Mouse (Mus musculus) adrenal gland, adult 8-10 months (tissue): ENCODE data around the gene Elmo3. TPM values are rescaled to one million over a fixed set of nuclear protein-coding genes. Genes with fewer than 3 reads are reported as not detected.
"Not testable (repeated sequence)": the region's sequence is repeated elsewhere in the genome, so short reads cannot be mapped to it uniquely, and the experiment has no call there.

Experiments
- DNase-seq: peaks from one replicate; pipeline ENCODE4 v3.0.0; 2022
- total RNA-seq, 4 experiments: library from RNA; stranded (reverse); gene quantifications; 2 replicates each; pipeline ENCODE4 v1.2.4; 2022

Gene Elmo3
- total RNA-seq, 4 experiments from 2014 or later = 7.0 to 14.0 (median 9.3) TPM

- DNase-seq = no peak
Observed at GRCm38 (mm10) chr8:105276292-105277120, 28.9 kb upstream of the Elmo3 start.

GRCm38 (mm10) chr8:105278911-105279334 lies 26.5 kb upstream of the Elmo3 start:
- peak; percentile 86 for DNase-seq

GRCm38 (mm10) chr8:105280567-105280966 lies 24.8 kb upstream of the Elmo3 start:
- no peak for DNase-seq

- no peak for DNase-seq
Observed at GRCm38 (mm10) chr8:105281821-105282220, 23.6 kb upstream of the Elmo3 start.

- DNase-seq = no peak
Observed at GRCm38 (mm10) chr8:105282239-105282638, 23.2 kb upstream of the Elmo3 start.

GRCm38 (mm10) chr8:105283074-105283473 lies 22.3 kb upstream of the Elmo3 start:
- no peak for DNase-seq

- DNase-seq = no peak
Observed at GRCm38 (mm10) chr8:105285514-105285913, 19.9 kb upstream of the Elmo3 start.

GRCm38 (mm10) chr8:105286907-105287306 lies 18.5 kb upstream of the Elmo3 start:
- no peak for DNase-seq

- no peak for DNase-seq
Observed at GRCm38 (mm10) chr8:105288231-105288630, 17.2 kb upstream of the Elmo3 start.

GRCm38 (mm10) chr8:105288958-105289732 lies 16.3 kb upstream of the Elmo3 start:
- DNase-seq = peak; percentile 94

- no peak for DNase-seq
Observed at GRCm38 (mm10) chr8:105289805-105290460, 15.5 kb upstream of the Elmo3 start, which contains the start of gene 4931428F04Rik. 4931428F04Rik (minus strand) TSS chr8:105289864.

- peak; percentile 76 for DNase-seq
Observed at GRCm38 (mm10) chr8:105290554-105291314, 14.7 kb upstream of the Elmo3 start.

- not testable (repeated sequence) for DNase-seq
Observed at GRCm38 (mm10) chr8:105291364-105291763, 14.0 kb upstream of the Elmo3 start.

- DNase-seq = not testable (repeated sequence)
Observed at GRCm38 (mm10) chr8:105291802-105292201, 13.6 kb upstream of the Elmo3 start.

GRCm38 (mm10) chr8:105292471-105292870 lies 12.9 kb upstream of the Elmo3 start:
- DNase-seq = no peak

GRCm38 (mm10) chr8:105293405-105293804 lies 12.0 kb upstream of the Elmo3 start:
- no peak for DNase-seq

- no peak for DNase-seq
Observed at GRCm38 (mm10) chr8:105294776-105295175, 10.6 kb upstream of the Elmo3 start.

GRCm38 (mm10) chr8:105295256-105295655 lies 10.1 kb upstream of the Elmo3 start:
- DNase-seq = no peak

GRCm38 (mm10) chr8:105295895-105296573 lies 9.4 kb upstream of the Elmo3 start, which contains the start of gene Exoc3l:
Exoc3l (minus strand) TSS chr8:105296101.
- peak; percentile 77 for DNase-seq

- DNase-seq = peak; percentile 90
Observed at GRCm38 (mm10) chr8:105297511-105298192, 7.7 kb upstream of the Elmo3 start, which contains the start of gene E2f4. E2f4 (plus strand) TSS chr8:105297663.
